Mouse (Mus musculus) hindbrain, embryonic 13.5 days (tissue): Measurements from ENCODE around the gene Neu4. TPM values are rescaled to one million over a fixed set of nuclear protein-coding genes. Genes with fewer than 3 reads are reported as not detected.
"Not testable (repeated sequence)": the region's sequence is repeated elsewhere in the genome, so short reads cannot be mapped to it uniquely, and the experiment has no call there.

Source experiments
- ATAC-seq: fragments of 200-750 bp; cut with Nextera tagmentation; 2 replicates; pipeline ENCODE4 v1.8.0; 2017; ENCODE audit warnings: moderate TSS enrichment; ENCODE audit not compliant: low FRiP score
- H3K27ac ChIP-seq: fragments of 300-500 bp; sonication (generic); 2 replicates; pipeline ENCODE4 v1.5.1; 2015; ENCODE audit warnings: inconsistent platforms, mild to moderate bottlenecking, moderate library complexity
- H3K27me3 ChIP-seq: fragments of 300-500 bp; sonication (generic); 2 replicates; pipeline ENCODE4 v1.6.1; 2015; ENCODE audit warnings: mild to moderate bottlenecking, inconsistent platforms
- H3K36me3 ChIP-seq: fragments of 300-500 bp; sonication (generic); 2 replicates; pipeline ENCODE4 v1.6.1; 2015; ENCODE audit warnings: mild to moderate bottlenecking, inconsistent platforms
- H3K4me1 ChIP-seq: fragments of 300-500 bp; sonication (generic); replicated peaks from 2 replicates; pipeline ENCODE4 v1.6.1; 2015; ENCODE audit warnings: inconsistent platforms
- H3K4me2 ChIP-seq: fragments of 300-500 bp; sonication (generic); 2 replicates; pipeline ENCODE4 v1.6.1; 2015; ENCODE audit warnings: inconsistent platforms, mild to moderate bottlenecking, moderate library complexity
- H3K4me3 ChIP-seq: fragments of 300-500 bp; sonication (generic); 2 replicates; pipeline ENCODE4 v1.5.1; 2015; ENCODE audit warnings: mild to moderate bottlenecking, inconsistent platforms
- H3K9ac ChIP-seq: fragments of 300-500 bp; sonication (generic); 2 replicates; pipeline ENCODE4 v1.6.1; 2015; ENCODE audit warnings: mild to moderate bottlenecking, inconsistent platforms
- H3K9me3 ChIP-seq: fragments of 300-500 bp; sonication (generic); 2 replicates; pipeline ENCODE4 v1.6.1; 2016; ENCODE audit warnings: inconsistent platforms
- WGBS: fragments of 180-500 bp; shearing (Covaris S2); methylation state at CpG from one replicate; pipeline ENCODE4 v1.1.7; 2015; 5-methylcytosine and 5-hydroxymethylcytosine counted together
- polyA plus RNA-seq: library from polyadenylated mRNA; unstranded; fragments of >200 nt; fragmentation: Nextera tagmentation; extraction: Ambion mirVana; gene quantifications from 2 replicates; pipeline ENCODE4 v1.2.1, GENCODE M21; 2015

Neu4 gene
- polyA plus RNA-seq, 1 experiment from 2014 or later = not detected

DNA sequence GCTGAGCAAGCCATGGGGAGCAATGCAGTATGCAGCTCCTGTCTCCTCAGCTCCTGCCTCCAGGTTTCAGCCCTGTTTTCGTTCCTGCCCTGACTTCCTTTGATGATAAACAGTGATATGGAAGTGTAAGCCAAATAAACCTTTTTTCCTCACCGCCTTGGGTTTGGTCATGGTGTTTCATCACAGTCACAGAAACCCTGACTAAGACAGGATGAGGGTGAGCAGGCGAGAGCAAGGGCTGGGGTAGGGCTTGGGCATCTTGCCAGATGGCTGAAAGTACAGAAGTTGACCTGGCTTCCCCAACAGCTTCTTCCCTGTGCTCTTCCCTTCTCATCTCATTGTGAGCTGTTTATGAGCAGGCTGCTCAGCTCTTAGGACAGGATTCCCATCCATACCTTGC lies 35.7 kb downstream of the Neu4 start:
- no peaks in the 10 kb centered on the region; the same call in 1 of the 2 replicates for H3K4me1 ChIP-seq

DNA sequence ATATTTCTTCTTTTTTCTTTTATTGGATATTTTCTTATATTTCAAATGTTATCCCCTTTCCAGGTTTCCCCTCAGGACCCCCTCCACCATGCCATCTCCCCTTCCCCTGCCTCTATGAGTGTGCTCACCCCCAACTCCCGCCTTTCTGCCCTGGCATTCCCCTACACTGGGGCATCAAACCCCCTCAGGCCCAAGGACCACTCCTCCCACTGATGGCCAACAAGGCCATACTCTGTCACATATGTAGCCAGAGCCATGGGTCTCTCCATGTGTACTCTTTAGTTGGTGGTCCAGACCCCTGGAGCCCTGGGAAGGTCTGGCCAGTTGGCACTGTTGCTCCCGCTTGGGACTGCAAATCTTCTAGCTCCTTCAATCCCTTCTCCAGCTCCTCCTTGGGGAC lies 37.1 kb downstream of the Neu4 start:
- 100% methylated on average over 2 of the region's 2 CpGs for whole genome bisulfite sequencing

More for the DNA sequence above, 35.7 kb downstream of the Neu4 start:
- no peak overlapping the region for H3K4me3 ChIP-seq
- H3K36me3 ChIP-seq = no peaks in the 10 kb centered on the region
- WGBS = 82% methylated on average over 3 of the region's 3 CpGs
- no peaks in the 10 kb centered on the region for H3K9me3 ChIP-seq
- no peak overlapping the region for H3K9ac ChIP-seq
- H3K27ac ChIP-seq = no peak overlapping the region
- no peaks in the 10 kb centered on the region for H3K27me3 ChIP-seq
- no peak for ATAC-seq
- H3K4me2 ChIP-seq = no peak overlapping the region

DNA sequence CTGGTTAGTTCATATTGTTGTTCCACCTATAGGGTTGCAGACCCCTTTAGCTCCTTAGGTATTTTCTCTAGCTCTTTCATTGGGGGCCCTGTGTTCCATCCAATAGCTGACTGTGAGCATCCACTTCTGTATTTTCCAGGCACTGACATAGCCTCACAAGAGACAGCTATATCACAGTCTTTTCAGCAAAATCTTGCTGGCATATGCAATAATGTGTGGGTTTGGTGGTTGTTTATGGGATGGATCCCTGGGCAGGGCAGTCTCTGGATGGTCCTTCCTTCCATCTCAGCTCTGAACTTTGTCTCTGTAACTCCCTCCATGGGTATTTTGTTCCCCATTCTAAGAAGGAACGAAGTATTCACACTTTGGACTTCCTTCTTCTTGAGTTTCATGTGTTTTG lies 38.0 kb downstream of the Neu4 start:
- not testable (repeated sequence) for H3K9ac ChIP-seq, H3K4me2 ChIP-seq, H3K9me3 ChIP-seq, H3K4me1 ChIP-seq, H3K27me3 ChIP-seq, H3K27ac ChIP-seq, ATAC-seq, H3K4me3 ChIP-seq, H3K36me3 ChIP-seq
- 87% methylated on average over 1 of the region's 1 CpGs for WGBS

More for the DNA sequence above, 37.1 kb downstream of the Neu4 start:
- Histone ChIP-seq H3K27ac (no peak overlapping the region), H3K27me3 (no peaks in the 10 kb centered on the region), H3K4me3 (no peak overlapping the region), H3K4me1 (no peaks in the 10 kb centered on the region; the same call in 1 of the 2 replicates), H3K9ac (no peak overlapping the region), H3K9me3 (no peaks in the 10 kb centered on the region), H3K4me2 (no peak overlapping the region), H3K36me3 (no peaks in the 10 kb centered on the region)
- no peak for ATAC-seq

DNA sequence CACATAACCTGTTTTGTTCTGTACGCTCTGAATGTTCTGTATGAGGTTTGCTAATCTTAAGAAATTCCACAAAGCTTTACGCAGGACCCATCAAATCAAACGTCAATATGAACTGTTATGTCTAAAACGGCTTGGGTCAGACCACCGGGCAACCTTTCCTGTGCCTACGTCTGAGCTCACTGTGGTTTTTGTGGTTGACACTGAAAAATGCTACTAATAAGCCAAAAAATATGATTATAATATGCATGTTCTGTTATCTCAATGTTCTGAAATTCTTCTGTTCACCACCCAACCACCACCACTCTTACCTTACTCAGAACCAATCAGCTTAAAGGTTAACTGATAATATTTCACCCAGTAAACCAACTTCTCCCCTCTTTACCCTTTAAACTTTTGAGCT lies 54.5 kb downstream of the Neu4 start:
- WGBS = 87% methylated on average over 6 of the region's 6 CpGs
- Histone ChIP-seq H3K4me2 (no peak overlapping the region), H3K4me3 (no peak overlapping the region), H3K9me3 (no peaks in the 10 kb centered on the region), H3K4me1 (no peaks in the 10 kb centered on the region), H3K36me3 (no peaks in the 10 kb centered on the region), H3K27ac (no peak overlapping the region), H3K27me3 (no peaks in the 10 kb centered on the region), H3K9ac (no peak overlapping the region)
- ATAC-seq = no peak

DNA sequence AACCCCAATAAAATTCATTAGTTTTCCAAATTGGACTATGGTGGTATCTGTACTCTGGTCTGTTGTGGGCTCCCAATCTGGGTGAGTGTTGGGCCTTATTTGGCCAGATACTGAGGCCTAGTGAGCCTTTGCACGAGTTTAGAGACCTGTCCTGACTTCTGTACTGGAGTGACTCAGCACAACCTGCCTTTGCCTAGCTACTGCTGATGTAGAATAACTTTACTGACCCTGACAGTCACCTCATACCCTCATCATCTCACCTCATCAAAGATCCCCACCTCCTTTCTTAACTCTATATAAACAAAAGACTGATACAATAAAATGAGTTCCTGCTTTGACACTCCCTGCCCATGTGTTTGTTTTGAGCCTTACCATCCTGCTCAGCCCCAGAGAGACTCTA lies 56.5 kb downstream of the Neu4 start:
- peaks cover 14% of the 10 kb centered on the region; the same call in 1 of the 2 replicates for H3K27me3 ChIP-seq
- H3K4me1 ChIP-seq = no peaks in the 10 kb centered on the region
- ATAC-seq = no peak
- H3K27ac ChIP-seq = no peak overlapping the region
- no peaks in the 10 kb centered on the region for H3K36me3 ChIP-seq
- 38% methylated on average over 1 of the region's 1 CpGs for WGBS
- no peak overlapping the region for H3K4me2 ChIP-seq
- no peak overlapping the region for H3K9ac ChIP-seq
- no peak overlapping the region for H3K4me3 ChIP-seq
- H3K9me3 ChIP-seq = no peaks in the 10 kb centered on the region

Other genes starting within 250 kb of the Neu4 start
- gene Dtymk, start 218.5 kb upstream of the Neu4 start, polyA plus RNA-seq = 157 and 161 TPM in 2 replicates
- gene Ing5, start 216.5 kb upstream of the Neu4 start, polyA plus RNA-seq = 9.4 and 10.5 TPM in 2 replicates
- gene D2hgdh, start 195.5 kb upstream of the Neu4 start, polyA plus RNA-seq = 16.4 and 19.3 TPM in 2 replicates
- gene Gal3st2, start 159.1 kb upstream of the Neu4 start, polyA plus RNA-seq = not detected in 2 replicates
- not detected in 2 replicates for gene Gal3st2b, start 102.1 kb upstream of the Neu4 start, polyA plus RNA-seq
- gene Gal3st2c, start 29.9 kb upstream of the Neu4 start, polyA plus RNA-seq = not detected in 2 replicates
- not detected in 2 replicates for gene Pdcd1, start 32.1 kb downstream of the Neu4 start, polyA plus RNA-seq